Mouse (Mus musculus): ENCODE data around the gene Foxp1. TPM values are rescaled to one million over a fixed set of nuclear protein-coding genes. Genes with fewer than 3 reads are reported as not detected.

Foxp1 gene
- polyA plus RNA-seq, 2 experiments, result 101 to 166 TPM

- Histone ChIP-seq H3K9ac (ENCODE audit: low read depth, low read length, severe bottlenecking) (no peak overlapping the region), H3K9me3 (ENCODE audit: control insufficient read depth, low read length) (no peaks in the 10 kb centered on the region), H3K4me3 (replicated peaks; ENCODE audit: low read length) (no peak overlapping the region), H3K27ac (replicated peaks; ENCODE audit: low read depth, low read length) (no peak overlapping the region), H3K27me3 (ENCODE audit: control insufficient read depth, insufficient read depth, low read length) (no peaks in the 10 kb centered on the region), H3K4me2 (replicated peaks; ENCODE audit: low read depth, low read length, severe bottlenecking) (no peak overlapping the region), H3K4me1 (ENCODE audit: control insufficient read depth, insufficient read depth, low read length) (peaks cover 9% of the 10 kb centered on the region), H3K36me3 (ENCODE audit: control insufficient read depth, insufficient read depth, low read length) (peaks cover 16% of the 10 kb centered on the region; the same call in 1 of the 2 replicates)
- ATAC-seq (ENCODE audit: low FRiP score, low read depth) (no peak), DNase-seq (ENCODE audit: low spot score) (no peak)
- TF ChIP-seq POLR2A (IDR thresholded peaks at IDR 0.05; ENCODE audit: borderline replicate concordance, extremely low read depth, insufficient read depth, insufficient read length), result no peak
- WGBS, result 97% methylated on average over 3 of the region's 3 CpGs
Measured at GRCm38 (mm10) chr6:99500570-99501270, 21.8 kb downstream of the Foxp1 start.

- Histone ChIP-seq H3K36me3 (ENCODE audit: control insufficient read depth, insufficient read depth, low read length) (peaks cover 2% of the 10 kb centered on the region; the same call in 1 of the 2 replicates), H3K9ac (ENCODE audit: low read depth, low read length, severe bottlenecking) (no peak overlapping the region), H3K4me1 (ENCODE audit: control insufficient read depth, insufficient read depth, low read length) (peaks cover 9% of the 10 kb centered on the region), H3K4me2 (replicated peaks; ENCODE audit: low read depth, low read length, severe bottlenecking) (no peak overlapping the region), H3K9me3 (ENCODE audit: control insufficient read depth, low read length) (no peaks in the 10 kb centered on the region), H3K27ac (replicated peaks; ENCODE audit: low read depth, low read length) (no peak overlapping the region), H3K4me3 (replicated peaks; ENCODE audit: low read length) (no peak overlapping the region), H3K27me3 (ENCODE audit: control insufficient read depth, insufficient read depth, low read length) (no peaks in the 10 kb centered on the region)
- WGBS, result 69% methylated on average over 7 of the region's 7 CpGs
- no peak for ATAC-seq (ENCODE audit: low FRiP score, low read depth)
- DNase-seq (ENCODE audit: low spot score), result no peak
- no peak for TF ChIP-seq POLR2A (IDR thresholded peaks at IDR 0.05; ENCODE audit: borderline replicate concordance, extremely low read depth, insufficient read depth, insufficient read length)
Measured at GRCm38 (mm10) chr6:99498082-99498481, 24.4 kb downstream of the Foxp1 start.

- DNase-seq (ENCODE audit: low spot score), result no peak
- Histone ChIP-seq H3K36me3 (ENCODE audit: control insufficient read depth, insufficient read depth, low read length) (no peaks in the 10 kb centered on the region; the same call in 1 of the 2 replicates), H3K4me1 (ENCODE audit: control insufficient read depth, insufficient read depth, low read length) (peaks cover 14% of the 10 kb centered on the region), H3K27ac (replicated peaks; ENCODE audit: low read depth, low read length) (no peak overlapping the region), H3K4me2 (replicated peaks; ENCODE audit: low read depth, low read length, severe bottlenecking) (no peak overlapping the region), H3K4me3 (replicated peaks; ENCODE audit: low read length) (no peak overlapping the region), H3K9ac (ENCODE audit: low read depth, low read length, severe bottlenecking) (no peak overlapping the region), H3K9me3 (ENCODE audit: control insufficient read depth, low read length) (no peaks in the 10 kb centered on the region), H3K27me3 (ENCODE audit: control insufficient read depth, insufficient read depth, low read length) (no peaks in the 10 kb centered on the region)
- ATAC-seq (ENCODE audit: low FRiP score, low read depth), result no peak
- 56% methylated on average over 5 of the region's 5 CpGs for WGBS
- no peak for TF ChIP-seq POLR2A (IDR thresholded peaks at IDR 0.05; ENCODE audit: borderline replicate concordance, extremely low read depth, insufficient read depth, insufficient read length)
Measured at GRCm38 (mm10) chr6:99496114-99496513, 26.4 kb downstream of the Foxp1 start.

- no peaks in the 10 kb centered on the region for H3K27me3 ChIP-seq (ENCODE audit: control insufficient read depth, insufficient read depth, low read length)
- H3K4me1 ChIP-seq (ENCODE audit: control insufficient read depth, insufficient read depth, low read length), result peaks cover 14% of the 10 kb centered on the region
- no peak overlapping the region for H3K4me3 ChIP-seq (replicated peaks; ENCODE audit: low read length)
- no peaks in the 10 kb centered on the region for H3K9me3 ChIP-seq (ENCODE audit: control insufficient read depth, low read length)
- WGBS, result 33% methylated on average over 3 of the region's 3 CpGs
- no peak for TF ChIP-seq POLR2A (IDR thresholded peaks at IDR 0.05; ENCODE audit: borderline replicate concordance, extremely low read depth, insufficient read depth, insufficient read length)
- no peak overlapping the region for H3K9ac ChIP-seq (ENCODE audit: low read depth, low read length, severe bottlenecking)
- H3K27ac ChIP-seq (replicated peaks; ENCODE audit: low read depth, low read length), result no peak overlapping the region
- no peaks in the 10 kb centered on the region for H3K36me3 ChIP-seq (ENCODE audit: control insufficient read depth, insufficient read depth, low read length)
- no peak overlapping the region for H3K4me2 ChIP-seq (replicated peaks; ENCODE audit: low read depth, low read length, severe bottlenecking)
- ATAC-seq (ENCODE audit: low FRiP score, low read depth), result no peak
- no peak for DNase-seq (ENCODE audit: low spot score)
Measured at GRCm38 (mm10) chr6:99492937-99493336, 29.6 kb downstream of the Foxp1 start.

- Histone ChIP-seq H3K4me1 (ENCODE audit: control insufficient read depth, insufficient read depth, low read length) (peaks cover 14% of the 10 kb centered on the region), H3K36me3 (ENCODE audit: control insufficient read depth, insufficient read depth, low read length) (no peaks in the 10 kb centered on the region), H3K4me3 (replicated peaks; ENCODE audit: low read length) (no peak overlapping the region), H3K4me2 (replicated peaks; ENCODE audit: low read depth, low read length, severe bottlenecking) (no peak overlapping the region), H3K27me3 (ENCODE audit: control insufficient read depth, insufficient read depth, low read length) (no peaks in the 10 kb centered on the region), H3K27ac (replicated peaks; ENCODE audit: low read depth, low read length) (no peak overlapping the region), H3K9ac (ENCODE audit: low read depth, low read length, severe bottlenecking) (no peak overlapping the region), H3K9me3 (ENCODE audit: control insufficient read depth, low read length) (no peaks in the 10 kb centered on the region)
- TF ChIP-seq POLR2A (IDR thresholded peaks at IDR 0.05; ENCODE audit: borderline replicate concordance, extremely low read depth, insufficient read depth, insufficient read length), result no peak
- no peak for DNase-seq (ENCODE audit: low spot score)
- ATAC-seq (ENCODE audit: low FRiP score, low read depth), result no peak
- WGBS, result 77% methylated on average over 6 of the region's 6 CpGs
Measured at GRCm38 (mm10) chr6:99491979-99492544, 30.5 kb downstream of the Foxp1 start.
